Mouse (Mus musculus): ENCODE measurements around the gene Vmn2r7. TPM values are rescaled to one million over a fixed set of nuclear protein-coding genes. Genes with fewer than 3 reads are reported as not detected.
"Not testable (repeated sequence)": the region's sequence is repeated elsewhere in the genome, so short reads cannot be mapped to it uniquely, and the experiment has no call there.

Vmn2r7 gene
- not detected for total RNA-seq (2021)

DNA sequence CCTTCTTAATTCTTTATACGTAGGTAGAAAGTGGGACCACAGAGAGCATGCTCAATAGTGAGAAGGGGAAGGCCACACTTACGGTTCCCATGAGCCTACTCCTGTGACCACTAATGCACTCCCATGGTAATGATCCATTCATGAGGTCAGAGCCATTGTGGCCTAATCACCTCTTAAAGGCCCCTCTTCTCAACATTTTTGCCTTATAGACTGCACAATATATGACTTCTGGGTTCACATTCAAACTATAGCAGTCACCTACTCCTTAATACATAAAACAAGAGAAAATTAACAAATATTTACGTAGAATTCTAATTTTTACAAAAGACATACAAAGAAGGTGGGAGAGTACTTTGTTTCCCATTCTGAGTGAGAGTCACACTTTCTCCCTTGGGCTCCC, at the start of gene Vmn2r7:
Vmn2r7 (minus strand) TSS at position 101 of the 400 bp plus-strand sequence.
- intact Hi-C loops (cut with DNase I); DNase-seq (ENCODE audit: low spot score in 2 of 2): not testable (repeated sequence)

DNA sequence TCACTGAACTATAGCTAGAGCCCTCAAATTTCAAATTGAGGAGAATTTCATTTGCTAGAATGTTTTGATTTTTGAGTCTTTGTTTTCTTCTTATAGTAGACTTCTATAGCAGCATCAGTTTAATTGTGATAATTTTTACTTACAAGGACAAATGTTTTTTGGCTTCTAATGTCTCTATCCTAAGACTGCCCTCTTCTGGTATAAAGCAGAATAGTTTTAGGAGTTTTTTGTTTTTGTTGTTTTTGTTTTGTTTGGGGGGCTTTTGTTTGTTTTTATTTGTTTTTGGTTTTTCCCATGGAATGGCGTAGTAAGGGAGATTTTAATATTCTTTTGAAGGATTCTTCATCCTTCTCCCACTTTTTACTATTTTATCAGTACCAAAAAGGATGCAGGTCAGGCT, 45.2 kb upstream of the Vmn2r7 start:
- intact Hi-C loops (cut with DNase I) = no loop called here

GRCm38 (mm10) chr3:64878199-64878977, 33.8 kb upstream of the Vmn2r7 start:
- DNase-seq (ENCODE audit: low spot score in 2 of 2) = no peak
- intact Hi-C loops (cut with DNase I) = no loop called here

More for the DNA sequence above, 45.2 kb upstream of the Vmn2r7 start:
- no peak for DNase-seq (ENCODE audit: low spot score in 2 of 2)

GRCm38 (mm10) chr3:64876669-64877068, 32.1 kb upstream of the Vmn2r7 start:
- no peak for DNase-seq (ENCODE audit: low spot score in 2 of 2)
- intact Hi-C loops (cut with DNase I) = no loop called here

DNA sequence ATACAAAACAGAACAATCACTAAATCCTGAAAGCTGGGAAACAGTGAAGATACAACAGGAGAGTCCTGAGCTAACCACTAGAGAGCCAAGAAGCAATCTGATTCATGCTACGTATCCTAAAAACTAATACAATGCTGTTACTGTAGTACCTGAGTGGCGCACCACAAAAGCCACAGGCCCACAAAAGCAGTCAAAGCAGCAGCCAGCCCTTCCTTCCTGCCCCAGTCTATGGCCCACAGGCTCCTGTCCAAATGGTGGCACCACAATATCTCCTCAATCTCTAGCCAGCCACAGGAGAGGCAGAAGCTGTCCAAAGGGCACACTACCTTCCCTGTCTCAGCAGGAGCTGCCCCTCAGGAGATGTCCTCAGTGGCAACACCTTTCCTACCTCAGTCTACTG, 1.7 kb downstream of the Vmn2r7 start:
- intact Hi-C loops (cut with DNase I) = no loop called here
- DNase-seq (ENCODE audit: low spot score in 2 of 2) = no peak

DNA sequence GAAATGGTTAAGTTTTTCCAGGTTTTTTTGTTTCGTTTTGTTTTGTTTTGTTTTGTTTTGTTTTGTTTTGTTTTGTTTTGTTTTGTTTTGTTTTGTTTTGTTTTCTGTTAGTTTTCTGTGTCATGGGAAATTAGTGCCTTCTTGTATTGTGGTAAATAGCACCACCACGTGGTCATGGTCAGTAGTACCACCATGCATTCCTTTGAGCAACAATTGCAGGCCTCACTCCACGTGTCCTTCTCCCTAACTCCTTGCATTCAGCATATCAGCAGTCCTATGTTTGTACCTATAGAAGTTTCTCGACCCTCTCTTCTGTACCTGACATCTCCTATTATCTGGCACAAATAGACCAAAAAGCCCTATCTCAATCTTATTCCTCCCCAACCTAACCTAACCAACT, 2.3 kb downstream of the Vmn2r7 start:
- peak; percentile 10 to 27 for DNase-seq (ENCODE audit: low spot score in 2 of 2)
- intact Hi-C loops (cut with DNase I) = no loop called here

DNA sequence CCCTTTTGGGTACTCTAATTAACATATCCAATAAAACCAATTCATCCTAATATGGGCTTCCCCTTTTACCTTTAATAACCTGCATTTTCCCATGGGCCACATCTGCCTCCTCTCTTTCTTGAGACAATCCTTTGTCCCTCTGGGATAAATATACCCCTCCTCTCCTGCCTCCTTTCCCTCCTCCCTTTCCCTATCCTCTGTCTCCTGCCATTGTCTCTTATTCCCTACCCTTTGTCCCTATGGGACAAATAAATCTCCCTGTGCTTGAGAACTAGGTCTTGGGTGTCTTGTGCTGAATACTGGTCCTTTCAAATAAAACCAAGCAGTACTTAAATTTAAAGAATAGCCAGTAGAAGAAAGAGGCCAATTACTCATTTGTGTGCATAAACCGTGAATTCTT, 13.4 kb downstream of the Vmn2r7 start:
- DNase-seq (ENCODE audit: low spot score in 2 of 2) = no peak
- intact Hi-C loops (cut with DNase I) = no loop called here

DNA sequence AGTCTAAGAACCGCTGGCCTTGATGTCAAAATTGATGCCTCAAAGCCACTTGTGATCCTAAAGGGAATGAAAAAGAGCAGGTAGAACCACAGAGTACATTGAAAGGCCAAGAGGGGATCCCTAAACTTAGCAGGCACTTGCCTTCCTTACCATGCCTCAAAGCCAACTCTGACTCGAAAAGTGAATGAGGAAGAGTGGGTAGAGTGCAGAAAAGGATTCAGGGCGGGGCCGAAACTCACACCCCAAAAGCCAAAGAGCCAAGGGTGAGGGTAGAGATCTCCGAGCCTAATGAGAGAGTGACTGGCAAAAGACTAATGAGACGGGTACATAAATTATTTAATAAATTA, 53.3 kb downstream of the Vmn2r7 start:
- no peak for DNase-seq (ENCODE audit: low spot score in 2 of 2)
- intact Hi-C loops (cut with DNase I) = loop anchor here (1.0 kb wide), 1 partner anchor 751 kb away; no protein-coding TSS in a partner anchor

GRCm38 (mm10) chr3:64790509-64791244, 53.9 kb downstream of the Vmn2r7 start:
- intact Hi-C loops (cut with DNase I) = loop anchor here (1.0 kb wide), 1 partner anchor 750 kb away; no protein-coding TSS in a partner anchor
- DNase-seq (ENCODE audit: low spot score in 2 of 2) = peak; percentile 54 to 75

DNA sequence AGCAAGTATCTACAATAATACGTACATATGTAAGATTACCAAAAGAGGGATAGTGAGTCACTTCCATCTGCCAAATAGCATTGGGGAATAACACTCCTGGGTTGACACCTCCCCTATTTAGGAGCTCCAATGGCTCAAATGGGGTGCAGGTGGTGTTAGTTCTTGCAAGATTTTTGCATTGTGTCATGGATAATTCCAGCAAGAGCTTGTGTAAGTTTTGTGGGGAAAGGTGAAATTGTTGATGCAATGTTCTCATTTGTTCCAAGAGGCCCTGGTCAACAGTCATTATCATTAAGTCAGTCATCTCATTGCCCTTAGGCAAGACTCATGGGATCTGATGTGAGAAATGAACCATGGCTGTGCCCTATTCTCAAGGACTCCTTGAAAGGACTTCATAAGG, 61.7 kb downstream of the Vmn2r7 start:
- intact Hi-C loops (cut with DNase I) = no loop called here
- DNase-seq (ENCODE audit: low spot score in 2 of 2) = no peak

DNA sequence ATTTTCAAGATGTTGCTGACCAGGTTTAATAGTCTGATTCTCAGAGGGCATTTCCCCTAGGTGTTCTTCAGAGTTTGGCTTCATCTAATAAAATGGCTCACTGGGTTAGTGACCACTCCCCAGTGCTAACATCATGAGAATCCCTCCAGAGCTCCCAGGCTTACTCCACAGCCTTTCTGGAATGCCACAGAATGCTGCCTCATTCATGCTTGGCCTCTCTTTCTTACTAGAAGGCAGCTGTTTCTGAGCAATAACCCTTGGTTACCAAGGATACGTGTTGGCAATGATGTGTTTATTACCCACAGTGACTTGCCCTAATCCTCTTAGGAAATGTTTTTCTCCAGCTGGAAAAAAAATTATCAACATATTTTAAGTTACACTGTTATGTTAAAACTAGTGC, 72.4 kb downstream of the Vmn2r7 start:
- intact Hi-C loops (cut with DNase I) = no loop called here
- DNase-seq (ENCODE audit: low spot score in 2 of 2) = no peak

DNA sequence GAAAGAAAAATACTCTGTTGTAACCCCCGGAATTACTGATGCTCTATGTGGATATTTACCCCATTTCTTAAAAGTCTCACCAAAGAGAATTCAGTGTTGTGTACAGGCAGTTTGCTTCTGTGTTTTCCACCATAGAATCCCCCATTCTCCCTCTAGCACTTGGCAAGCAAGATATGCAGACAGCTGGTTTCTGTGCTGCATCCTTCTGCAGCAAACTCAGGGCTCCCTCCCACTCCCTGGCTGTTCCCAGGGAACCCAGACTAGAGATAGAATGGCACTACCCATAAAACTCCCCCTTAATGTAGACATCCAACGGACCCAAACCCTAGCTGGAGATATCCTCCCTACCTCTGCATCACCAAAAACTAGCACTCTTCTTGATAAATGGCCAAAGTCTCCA, 88.4 kb downstream of the Vmn2r7 start:
- intact Hi-C loops (cut with DNase I) = no loop called here
- peak; percentile 10 to 41 for DNase-seq (ENCODE audit: low spot score in 2 of 2)

GRCm38 (mm10) chr3:64727187-64727970, 117.2 kb downstream of the Vmn2r7 start:
- intact Hi-C loops (cut with DNase I); DNase-seq (ENCODE audit: low spot score in 2 of 2): not testable (repeated sequence)

- DNase-seq (ENCODE audit: low spot score in 2 of 2); intact Hi-C loops (cut with DNase I): not testable (repeated sequence)
Observed at GRCm38 (mm10) chr3:64725736-64726135, 118.8 kb downstream of the Vmn2r7 start.

GRCm38 (mm10) chr3:64676069-64676468, 168.5 kb downstream of the Vmn2r7 start:
- DNase-seq (ENCODE audit: low spot score in 2 of 2); intact Hi-C loops (cut with DNase I): not testable (repeated sequence)

Measured in left cerebral cortex, postnatal 36 days (tissue).